Mouse (Mus musculus) gastrocnemius, adult 18-20 months (tissue): ENCODE data around the gene Cyp1b1. TPM values are rescaled to one million over a fixed set of nuclear protein-coding genes. Genes with fewer than 3 reads are reported as not detected.

ENCODE experiments used
- DNase-seq: peaks from one replicate; pipeline ENCODE4 v3.0.0; 2021; ENCODE audit warnings: low spot score
- total RNA-seq, 2 experiments: library from RNA; stranded (reverse); gene quantifications; 2 replicates each; pipeline ENCODE4 v1.2.3; 2021

Cyp1b1 gene
- total RNA-seq, 2 experiments from 2014 or later: 0.89 to 1.0 TPM

- peak; percentile 10 for DNase-seq
Measured at GRCm38 (mm10) chr17:79714368-79714895, 429 bp downstream of the Cyp1b1 start.

GRCm38 (mm10) chr17:79713643-79714367 lies 1.1 kb downstream of the Cyp1b1 start:
- DNase-seq: peak; percentile 15

- DNase-seq: no peak
Measured at GRCm38 (mm10) chr17:79713276-79713642, 1.6 kb downstream of the Cyp1b1 start.

GRCm38 (mm10) chr17:79712536-79712935 lies 2.3 kb downstream of the Cyp1b1 start:
- no peak for DNase-seq

- no peak for DNase-seq
Measured at GRCm38 (mm10) chr17:79711944-79712343, 2.9 kb downstream of the Cyp1b1 start.

- no peak for DNase-seq
Measured at GRCm38 (mm10) chr17:79710246-79710842, 4.5 kb downstream of the Cyp1b1 start.

- no peak for DNase-seq
Measured at GRCm38 (mm10) chr17:79709718-79710117, 5.1 kb downstream of the Cyp1b1 start.

GRCm38 (mm10) chr17:79708168-79708567 lies 6.7 kb downstream of the Cyp1b1 start:
- no peak for DNase-seq

GRCm38 (mm10) chr17:79705671-79706455 lies 9.0 kb downstream of the Cyp1b1 start:
- DNase-seq: peak; percentile 9

GRCm38 (mm10) chr17:79700871-79701270 lies 14.0 kb downstream of the Cyp1b1 start:
- no peak for DNase-seq

- peak; percentile 19 for DNase-seq
Measured at GRCm38 (mm10) chr17:79699197-79699596, 15.7 kb downstream of the Cyp1b1 start.

GRCm38 (mm10) chr17:79695541-79695940 lies 19.3 kb downstream of the Cyp1b1 start:
- no peak for DNase-seq

GRCm38 (mm10) chr17:79695106-79695505 lies 19.8 kb downstream of the Cyp1b1 start:
- DNase-seq: no peak

- DNase-seq: no peak
Measured at GRCm38 (mm10) chr17:79670837-79671236, 44.0 kb downstream of the Cyp1b1 start.

- no peak for DNase-seq
Measured at GRCm38 (mm10) chr17:79664106-79664417, 50.8 kb downstream of the Cyp1b1 start.

GRCm38 (mm10) chr17:79663393-79664105 lies 51.3 kb downstream of the Cyp1b1 start:
- DNase-seq: peak; percentile 27

- no peak for DNase-seq
Measured at GRCm38 (mm10) chr17:79661848-79662247, 53.0 kb downstream of the Cyp1b1 start.

GRCm38 (mm10) chr17:79661387-79661786 lies 53.5 kb downstream of the Cyp1b1 start:
- peak; percentile 68 for DNase-seq

GRCm38 (mm10) chr17:79658863-79659262 lies 56.0 kb downstream of the Cyp1b1 start:
- DNase-seq: no peak

GRCm38 (mm10) chr17:79658452-79658851 lies 56.4 kb downstream of the Cyp1b1 start:
- DNase-seq: no peak

GRCm38 (mm10) chr17:79657785-79658184 lies 57.1 kb downstream of the Cyp1b1 start:
- DNase-seq: no peak

- DNase-seq: no peak
Measured at GRCm38 (mm10) chr17:79654187-79654586, 60.7 kb downstream of the Cyp1b1 start.
